Mouse (Mus musculus) ES-CJ7 (cell line): Measurements from ENCODE around the gene D11Wsu47e.
"Not testable (repeated sequence)": the region's sequence is repeated elsewhere in the genome, so short reads cannot be mapped to it uniquely, and the experiment has no call there.

Source experiments
- DNase-seq: peaks from one replicate; pipeline ENCODE4 v3.0.0; 2011; ENCODE audit warnings: low read depth, low spot score

D11Wsu47e gene

GRCm38 (mm10) chr11:113683957-113684706 lies at the start of gene D11Wsu47e, which contains the start of gene Fam104a:
Gene D11Wsu47e, plus strand, starts transcription at chr11:113684412.
Gene Fam104a, minus strand, starts transcription at chr11:113684155.
- peak; percentile 95 for DNase-seq

- no peak for DNase-seq
Measured at GRCm38 (mm10) chr11:113634699-113635121, 49.5 kb upstream of the D11Wsu47e start.

- no peak for DNase-seq
Measured at GRCm38 (mm10) chr11:113638680-113639079, 45.5 kb upstream of the D11Wsu47e start.

GRCm38 (mm10) chr11:113645181-113645580 lies 39.0 kb upstream of the D11Wsu47e start:
- DNase-seq: no peak

- DNase-seq: peak; percentile 88
Measured at GRCm38 (mm10) chr11:113648152-113648551, 36.1 kb upstream of the D11Wsu47e start.

GRCm38 (mm10) chr11:113648690-113649352 lies 35.4 kb upstream of the D11Wsu47e start, which contains the start of gene Cog1:
Gene Cog1, plus strand, starts transcription at chr11:113649169.
- DNase-seq: no peak

- DNase-seq: peak; percentile 61
Measured at GRCm38 (mm10) chr11:113649353-113650210, 34.6 kb upstream of the D11Wsu47e start, which contains the start of gene Slc39a11. Gene Slc39a11, minus strand, starts transcription at chr11:113650079.

GRCm38 (mm10) chr11:113651206-113651906 lies 32.9 kb upstream of the D11Wsu47e start:
- DNase-seq: no peak

- DNase-seq: peak; percentile 76
Measured at GRCm38 (mm10) chr11:113651907-113652273, 32.3 kb upstream of the D11Wsu47e start.

- no peak for DNase-seq
Measured at GRCm38 (mm10) chr11:113652516-113652915, 31.7 kb upstream of the D11Wsu47e start.

- no peak for DNase-seq
Measured at GRCm38 (mm10) chr11:113654105-113654504, 30.1 kb upstream of the D11Wsu47e start.

- DNase-seq: no peak
Measured at GRCm38 (mm10) chr11:113654561-113655270, 29.5 kb upstream of the D11Wsu47e start.

- DNase-seq: no peak
Measured at GRCm38 (mm10) chr11:113656511-113656932, 27.7 kb upstream of the D11Wsu47e start.

GRCm38 (mm10) chr11:113657221-113657620 lies 27.0 kb upstream of the D11Wsu47e start:
- no peak for DNase-seq

- DNase-seq: no peak
Measured at GRCm38 (mm10) chr11:113658319-113658718, 25.9 kb upstream of the D11Wsu47e start.

GRCm38 (mm10) chr11:113658763-113659162 lies 25.4 kb upstream of the D11Wsu47e start:
- no peak for DNase-seq

- not testable (repeated sequence) for DNase-seq
Measured at GRCm38 (mm10) chr11:113660213-113660612, 24.0 kb upstream of the D11Wsu47e start.

GRCm38 (mm10) chr11:113660940-113661339 lies 23.3 kb upstream of the D11Wsu47e start:
- DNase-seq: no peak

GRCm38 (mm10) chr11:113661835-113662351 lies 22.3 kb upstream of the D11Wsu47e start:
- DNase-seq: no peak

GRCm38 (mm10) chr11:113664279-113664678 lies 19.9 kb upstream of the D11Wsu47e start:
- no peak for DNase-seq
